Mouse (Mus musculus) limb, embryonic 15.5 days (tissue): ENCODE measurements around the gene Ift122. TPM values are rescaled to one million over a fixed set of nuclear protein-coding genes. Genes with fewer than 3 reads are reported as not detected.
A peak's percentile ranks its signal among the peaks of the same experiment; 100 is the strongest.

Experiments
- ATAC-seq: fragments of 200-750 bp; cut with Nextera tagmentation; 2 replicates; pipeline ENCODE4 v1.8.0; 2017; ENCODE audit warnings: low read depth, moderate TSS enrichment; ENCODE audit not compliant: insufficient number of reproducible peaks, low FRiP score, low TSS enrichment
- H3K27ac ChIP-seq: fragments of 300-500 bp; sonication (generic); 2 replicates; pipeline ENCODE4 v1.5.1; 2015; ENCODE audit warnings: moderate library complexity, mild to moderate bottlenecking, inconsistent platforms
- H3K27me3 ChIP-seq: fragments of 300-500 bp; sonication (generic); 2 replicates; pipeline ENCODE4 v1.6.1; 2015; ENCODE audit warnings: inconsistent platforms
- H3K36me3 ChIP-seq: fragments of 300-500 bp; sonication (generic); 2 replicates; pipeline ENCODE4 v1.6.1; 2015; ENCODE audit warnings: inconsistent platforms
- H3K4me1 ChIP-seq: fragments of 300-500 bp; sonication (generic); 2 replicates; pipeline ENCODE4 v1.6.1; 2015; ENCODE audit warnings: inconsistent platforms
- H3K4me2 ChIP-seq: fragments of 300-500 bp; sonication (generic); 2 replicates; pipeline ENCODE4 v1.6.1; 2015; ENCODE audit warnings: mild to moderate bottlenecking, inconsistent platforms
- H3K4me3 ChIP-seq: fragments of 300-500 bp; sonication (generic); 2 replicates; pipeline ENCODE4 v1.5.1; 2015; ENCODE audit warnings: mild to moderate bottlenecking, inconsistent platforms
- H3K9ac ChIP-seq: fragments of 300-500 bp; sonication (generic); 2 replicates; pipeline ENCODE4 v1.6.1; 2015; ENCODE audit warnings: inconsistent platforms
- H3K9me3 ChIP-seq: fragments of 300-500 bp; sonication (generic); 2 replicates; pipeline ENCODE4 v1.6.1; 2016; ENCODE audit warnings: inconsistent platforms
- WGBS: fragments of 180-500 bp; shearing (Covaris S2); methylation state at CpG from one replicate; pipeline ENCODE4 v1.1.7; 2015; 5-methylcytosine and 5-hydroxymethylcytosine counted together
- polyA plus RNA-seq: library from polyadenylated mRNA; unstranded; fragments of >200 nt; fragmentation: Nextera tagmentation; extraction: Ambion mirVana; gene quantifications from 2 replicates; pipeline ENCODE4 v1.2.1, GENCODE M21; 2015

Gene Ift122
- polyA plus RNA-seq = 19.6 and 23.4 TPM in 2 replicates

- no peaks in the 10 kb centered on the region for H3K9me3 ChIP-seq
- no peaks in the 10 kb centered on the region for H3K27me3 ChIP-seq
- peak; percentile 97 for ATAC-seq
- peak within 1 kb of the TSS; percentile 75 for H3K4me2 ChIP-seq
- peaks cover 11% of the 10 kb centered on the region for H3K36me3 ChIP-seq
- H3K4me3 ChIP-seq = peak within 1 kb of the TSS; percentile 66
- H3K27ac ChIP-seq = peak within 1 kb of the TSS; percentile 90
- peaks cover 33% of the 10 kb centered on the region for H3K4me1 ChIP-seq
- under 1% methylated on average over 51 of the region's 51 CpGs for WGBS
- peak within 1 kb of the TSS; percentile 46 for H3K9ac ChIP-seq
Observed at GRCm38 (mm10) chr6:115853091-115853813, at the start of gene Ift122, which contains the start of gene Mbd4. TSS of gene Ift122 (plus strand) at chr6:115853470. TSS of gene Mbd4 (minus strand) at chr6:115853371.

GRCm38 (mm10) chr6:115803541-115804382, 49.5 kb upstream of the Ift122 start:
- H3K36me3 ChIP-seq = peaks cover 77% of the 10 kb centered on the region
- no peak for ATAC-seq
- H3K9ac ChIP-seq = no peak overlapping the region
- no peaks in the 10 kb centered on the region for H3K9me3 ChIP-seq
- no peak overlapping the region for H3K4me2 ChIP-seq
- H3K27me3 ChIP-seq = no peaks in the 10 kb centered on the region
- WGBS = 42% methylated on average over 16 of the region's 16 CpGs
- H3K4me3 ChIP-seq = no peak overlapping the region
- H3K27ac ChIP-seq = no peak overlapping the region
- peaks cover 18% of the 10 kb centered on the region for H3K4me1 ChIP-seq

GRCm38 (mm10) chr6:115804432-115805192, 48.7 kb upstream of the Ift122 start:
- peaks cover 69% of the 10 kb centered on the region for H3K36me3 ChIP-seq
- H3K9me3 ChIP-seq = no peaks in the 10 kb centered on the region
- H3K27me3 ChIP-seq = no peaks in the 10 kb centered on the region
- peaks cover 18% of the 10 kb centered on the region for H3K4me1 ChIP-seq
- no peak for ATAC-seq
- WGBS = 62% methylated on average over 10 of the region's 10 CpGs
- H3K9ac ChIP-seq = no peak overlapping the region
- no peak overlapping the region for H3K27ac ChIP-seq
- H3K4me3 ChIP-seq = no peak overlapping the region
- H3K4me2 ChIP-seq = no peak overlapping the region

GRCm38 (mm10) chr6:115807464-115808195, 45.6 kb upstream of the Ift122 start:
- H3K27me3 ChIP-seq = no peaks in the 10 kb centered on the region
- peak overlapping the region; percentile 94 for H3K9ac ChIP-seq
- peaks cover 44% of the 10 kb centered on the region for H3K36me3 ChIP-seq
- H3K4me3 ChIP-seq = peak overlapping the region; percentile 73
- peak overlapping the region; percentile 98 for H3K27ac ChIP-seq
- peak overlapping the region; percentile 66 for H3K4me2 ChIP-seq
- WGBS = 1% methylated on average over 15 of the region's 15 CpGs
- H3K4me1 ChIP-seq = peaks cover 18% of the 10 kb centered on the region
- no peaks in the 10 kb centered on the region for H3K9me3 ChIP-seq
- ATAC-seq = no peak

- Histone ChIP-seq H3K9ac (peak overlapping the region; percentile 94), H3K36me3 (peaks cover 41% of the 10 kb centered on the region), H3K27ac (peak overlapping the region; percentile 98), H3K4me1 (peaks cover 18% of the 10 kb centered on the region), H3K27me3 (no peaks in the 10 kb centered on the region), H3K4me3 (peak overlapping the region; percentile 73), H3K9me3 (no peaks in the 10 kb centered on the region), H3K4me2 (peak overlapping the region; percentile 66)
- ATAC-seq = no peak
- WGBS = 0% methylated on average over 22 of the region's 22 CpGs
Observed at GRCm38 (mm10) chr6:115808196-115808487, 45.1 kb upstream of the Ift122 start.

GRCm38 (mm10) chr6:115808488-115809231, 44.6 kb upstream of the Ift122 start, which contains the start of gene Rpl32:
TSS of gene Rpl32 (minus strand) at chr6:115808747.
- Histone ChIP-seq H3K9ac (peak within 1 kb of the TSS; percentile 94), H3K27ac (peak within 1 kb of the TSS; percentile 98), H3K4me3 (peak within 1 kb of the TSS; percentile 73), H3K9me3 (no peaks in the 10 kb centered on the region), H3K4me2 (peak within 1 kb of the TSS; percentile 66), H3K4me1 (peaks cover 18% of the 10 kb centered on the region), H3K27me3 (no peaks in the 10 kb centered on the region), H3K36me3 (peaks cover 37% of the 10 kb centered on the region)
- ATAC-seq = peak; percentile 67; the same call in 1 of the 2 replicates
- under 1% methylated on average over 47 of the region's 47 CpGs for WGBS

- Histone ChIP-seq H3K9ac (no peak overlapping the region), H3K27me3 (no peaks in the 10 kb centered on the region), H3K4me3 (no peak overlapping the region), H3K9me3 (no peaks in the 10 kb centered on the region), H3K36me3 (peaks cover 8% of the 10 kb centered on the region), H3K27ac (no peak overlapping the region), H3K4me2 (no peak overlapping the region), H3K4me1 (peaks cover 8% of the 10 kb centered on the region)
- 66% methylated on average over 8 of the region's 8 CpGs for WGBS
- no peak for ATAC-seq
Observed at GRCm38 (mm10) chr6:115811606-115812005, 41.7 kb upstream of the Ift122 start.

GRCm38 (mm10) chr6:115814104-115814503, 39.2 kb upstream of the Ift122 start:
- ATAC-seq = no peak
- Histone ChIP-seq H3K4me3 (no peak overlapping the region), H3K27me3 (no peaks in the 10 kb centered on the region), H3K27ac (no peak overlapping the region), H3K36me3 (no peaks in the 10 kb centered on the region), H3K4me1 (no peaks in the 10 kb centered on the region), H3K9me3 (no peaks in the 10 kb centered on the region), H3K4me2 (no peak overlapping the region), H3K9ac (no peak overlapping the region)
- 34% methylated on average over 4 of the region's 4 CpGs for WGBS

- Histone ChIP-seq H3K4me2 (no peak overlapping the region), H3K27me3 (no peaks in the 10 kb centered on the region), H3K9ac (no peak overlapping the region), H3K9me3 (no peaks in the 10 kb centered on the region), H3K36me3 (no peaks in the 10 kb centered on the region), H3K4me1 (no peaks in the 10 kb centered on the region), H3K27ac (no peak overlapping the region), H3K4me3 (no peak overlapping the region)
- 80% methylated on average over 4 of the region's 4 CpGs for WGBS
- ATAC-seq = no peak
Observed at GRCm38 (mm10) chr6:115815041-115815440, 38.2 kb upstream of the Ift122 start.

- 72% methylated on average over 2 of the region's 2 CpGs for WGBS
- Histone ChIP-seq H3K27me3 (no peaks in the 10 kb centered on the region), H3K9me3 (no peaks in the 10 kb centered on the region), H3K4me2 (no peak overlapping the region), H3K9ac (no peak overlapping the region), H3K27ac (no peak overlapping the region), H3K36me3 (no peaks in the 10 kb centered on the region), H3K4me3 (no peak overlapping the region), H3K4me1 (no peaks in the 10 kb centered on the region)
- ATAC-seq = no peak
Observed at GRCm38 (mm10) chr6:115818129-115818528, 35.1 kb upstream of the Ift122 start.
